Mouse (Mus musculus) liver, embryonic 14.5 days (tissue): ENCODE data around the gene Pecam1. TPM values are rescaled to one million over a fixed set of nuclear protein-coding genes. Genes with fewer than 3 reads are reported as not detected.

Source experiments
- ATAC-seq: fragments of 200-750 bp; cut with Nextera tagmentation; 2 replicates; pipeline ENCODE4 v1.8.0; 2017; ENCODE audit warnings: moderate number of reproducible peaks, mild to moderate bottlenecking, moderate library complexity; ENCODE audit not compliant: insufficient read depth
- DNase-seq, 3 experiments: peaks; one replicate each; pipeline ENCODE4 v3.0.0-alpha.2; 2012 to 2013; ENCODE audit warnings: low read depth in 3 of 3, low spot score in 3 of 3
- H3K27ac ChIP-seq: fragments of 300-500 bp; sonication (generic); 2 replicates; pipeline ENCODE4 v1.5.1; 2014; ENCODE audit warnings: moderate library complexity, mild to moderate bottlenecking, control low read depth, inconsistent platforms
- H3K27me3 ChIP-seq: fragments of 300-500 bp; sonication (generic); 2 replicates; pipeline ENCODE4 v1.6.1; 2014; ENCODE audit warnings: mild to moderate bottlenecking, low read length, moderate library complexity; ENCODE audit not compliant: control insufficient read depth, insufficient read depth
- H3K36me3 ChIP-seq: fragments of 300-500 bp; sonication (generic); replicated peaks from 2 replicates; pipeline ENCODE4 v1.6.1; 2014; ENCODE audit warnings: low read depth; ENCODE audit not compliant: control insufficient read depth, insufficient read depth
- H3K4me1 ChIP-seq, 2 experiments: fragments of 200-500 bp in 1 of 2; fragments of 300-500 bp in 1 of 2; sonication (generic) in 1 of 2; replicated peaks; 2 replicates each; pipeline ENCODE4 v1.6.1; 2012 to 2014; ENCODE audit warnings: antibody characterized with exemption in 1 of 2, inconsistent platforms in 1 of 2, low read length in 1 of 2; ENCODE audit not compliant: control insufficient read depth in 2 of 2, insufficient read depth in 2 of 2
- H3K4me2 ChIP-seq: fragments of 300-500 bp; sonication (generic); 2 replicates; pipeline ENCODE4 v1.6.1; 2014; ENCODE audit warnings: low read depth, mild to moderate bottlenecking, control low read depth, moderate library complexity
- H3K4me3 ChIP-seq, 2 experiments: fragments of 200-500 bp in 1 of 2; fragments of 300-500 bp in 1 of 2; sonication (generic) in 1 of 2; 2 replicates each; pipeline ENCODE4 v1.5.1; 2012 to 2014; ENCODE audit warnings: low read depth in 2 of 2, low read length in 2 of 2, mild to moderate bottlenecking in 2 of 2, control low read depth in 1 of 2, inconsistent platforms in 1 of 2, moderate library complexity in 1 of 2; ENCODE audit not compliant: insufficient read depth in 1 of 2
- H3K9ac ChIP-seq: fragments of 300-500 bp; sonication (generic); replicated peaks from 2 replicates; pipeline ENCODE4 v1.6.1; 2014; ENCODE audit warnings: mild to moderate bottlenecking, control low read depth, moderate library complexity
- H3K9me3 ChIP-seq: fragments of 300-500 bp; sonication (generic); 2 replicates; pipeline ENCODE4 v1.6.1; 2016; ENCODE audit warnings: low read length, mixed read lengths; ENCODE audit not compliant: control insufficient read depth
- CTCF ChIP-seq: IDR thresholded peaks from 2 replicates; pipeline ENCODE4 v1.5.1; 2016; ENCODE audit warnings: antibody characterized with exemption, low read depth, control low read depth
- EP300 ChIP-seq: IDR thresholded peaks from 2 replicates; pipeline ENCODE4 v1.6.1; 2016; ENCODE audit warnings: antibody characterized with exemption, low read depth
- WGBS: fragments of 180-500 bp; shearing (Covaris S2); extraction: QIAGEN DNeasy Blood & Tissue Kit; methylation state at CpG from one replicate; pipeline ENCODE4 v1.1.7; 2014; ENCODE audit not compliant: insufficient replicate concordance; 5-methylcytosine and 5-hydroxymethylcytosine counted together
- polyA plus RNA-seq, 2 experiments: library from polyadenylated mRNA; depleted of rRNA in 1 of 2; stranded (reverse) in 1 of 2; unstranded in 1 of 2; fragments of >200 nt; fragmentation: Nextera tagmentation in 1 of 2; extraction: Ambion mirVana in 1 of 2; gene quantifications; 2 replicates each; pipeline versions ENCODE4 v1.2.1 to v1.2.3; 2012 to 2014

The Pecam1 gene
- polyA plus RNA-seq, 2 experiments, result 5.5 to 6.3 TPM

DNA sequence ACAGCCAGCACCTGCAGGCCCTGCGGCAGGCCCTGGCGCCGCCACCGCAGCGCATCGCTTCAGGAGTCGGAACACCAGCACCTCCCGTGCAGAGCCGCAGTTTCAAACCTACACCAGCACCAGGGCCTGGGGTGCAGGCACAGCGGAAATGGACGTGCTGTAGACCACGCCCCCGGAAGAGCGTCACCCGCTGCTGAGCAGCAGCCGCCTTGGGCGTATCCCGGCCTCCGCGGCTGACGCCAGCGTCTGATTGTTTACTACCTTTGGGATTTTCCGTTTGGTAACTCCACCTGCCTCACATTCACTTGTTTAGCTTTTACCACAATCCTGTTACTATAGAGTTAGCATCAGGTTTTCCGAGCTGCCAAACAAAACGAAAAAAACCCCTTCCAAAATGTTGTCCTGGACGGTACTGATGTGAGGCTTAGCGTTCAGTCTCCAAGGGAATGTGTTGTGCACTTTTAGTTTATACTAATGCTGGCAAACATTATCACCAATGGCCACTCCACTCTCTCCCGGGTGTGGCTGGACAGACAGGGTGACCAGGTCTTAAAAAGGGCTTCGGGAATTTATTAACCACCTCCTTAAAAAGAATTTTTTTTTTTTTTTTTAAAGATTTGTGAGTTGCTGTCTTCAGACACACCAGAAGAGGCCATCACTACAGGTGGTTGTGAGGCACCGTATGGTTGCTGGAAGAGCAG, 29.1 kb upstream of the Pecam1 start, which contains the start of gene Polg2:
TSS of gene Polg2 (minus strand) at position 150 of the 701 bp plus-strand sequence.
- H3K4me2 ChIP-seq, result peak within 1 kb of the TSS; percentile 85
- peak within 1 kb of the TSS; percentile 81 to 83 for H3K4me3 ChIP-seq
- no peaks in the 10 kb centered on the region for H3K27me3 ChIP-seq
- peak; percentile 88 to 91 (median 88) for DNase-seq
- 1% methylated on average over 30 of the region's 30 CpGs for WGBS
- H3K27ac ChIP-seq, result peak within 1 kb of the TSS; percentile 97
- peaks cover 59% of the 10 kb centered on the region for H3K36me3 ChIP-seq
- no peaks in the 10 kb centered on the region for H3K9me3 ChIP-seq
- ATAC-seq, result peak; percentile 99
- H3K9ac ChIP-seq, result peak within 1 kb of the TSS; percentile 91
- peaks cover 6 to 12% of the 10 kb centered on the region in 2 experiments for H3K4me1 ChIP-seq
- TF ChIP-seq EP300, result no peak
- TF ChIP-seq CTCF, result no peak

DNA sequence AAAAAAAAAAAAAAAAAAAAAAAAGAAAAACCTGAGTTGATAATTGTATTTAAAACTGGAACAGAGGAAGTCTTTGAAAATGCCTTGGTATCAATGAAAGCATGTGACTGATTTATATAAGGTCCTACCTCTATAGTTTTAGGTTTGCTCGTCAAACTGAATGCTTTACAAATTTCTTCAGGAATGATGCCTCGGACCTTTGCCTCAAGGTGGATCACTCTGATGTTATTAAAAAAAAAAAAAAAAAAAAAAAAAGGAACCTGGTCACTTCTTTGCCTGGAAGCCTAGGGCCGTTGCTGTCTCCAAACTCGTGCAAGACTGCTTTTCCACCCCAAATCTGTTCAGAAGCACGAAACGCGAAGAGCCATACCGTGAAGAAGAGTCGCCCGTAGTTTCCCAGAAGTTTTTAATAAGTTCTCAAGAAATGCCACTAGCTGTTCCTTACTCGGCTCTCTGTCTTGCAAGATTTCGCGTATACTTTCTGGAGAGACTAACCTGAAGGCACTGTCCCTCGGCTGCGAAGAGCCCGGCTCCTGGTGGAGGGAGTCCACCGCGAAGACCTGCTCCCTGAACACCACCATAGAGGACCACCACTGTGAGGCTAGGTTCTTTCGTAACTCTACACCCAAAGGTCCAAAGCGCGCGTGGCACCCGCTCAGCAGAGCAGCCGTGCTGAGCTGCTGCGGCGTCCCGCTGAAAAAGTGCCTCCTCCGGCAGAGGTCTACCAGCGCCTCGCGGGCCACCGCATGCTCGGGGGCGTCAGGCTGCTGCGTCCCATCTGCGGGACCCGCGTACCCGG, 28.4 kb upstream of the Pecam1 start:
- no peak for DNase-seq

DNA sequence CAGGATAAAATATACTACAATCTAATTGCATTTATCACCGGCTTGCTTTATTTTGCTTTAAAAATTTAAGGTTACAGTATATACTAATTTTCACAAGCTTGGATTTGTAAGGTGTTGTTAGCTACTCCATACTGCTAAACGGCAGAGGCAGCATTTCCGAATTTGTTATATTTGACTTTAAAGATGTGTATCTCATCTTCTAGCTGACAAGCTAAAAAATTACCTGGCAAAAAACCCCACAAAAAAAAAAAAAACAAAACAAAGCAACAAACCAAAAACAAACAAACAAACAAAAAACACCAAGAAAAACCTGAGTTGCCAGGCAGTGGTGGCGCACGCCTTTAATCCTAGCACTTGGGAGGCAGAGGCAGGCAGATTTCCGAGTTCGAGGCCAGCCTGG, 27.7 kb upstream of the Pecam1 start:
- peak overlapping the region in 1 of 2 experiments; percentile 83; a peak in 2 of 4 replicates for H3K4me3 ChIP-seq
- no peak overlapping the region for H3K27ac ChIP-seq
- H3K36me3 ChIP-seq, result peaks cover 57% of the 10 kb centered on the region
- WGBS, result 68% methylated on average over 7 of the region's 7 CpGs
- H3K4me1 ChIP-seq, result peaks cover 6 to 12% of the 10 kb centered on the region in 2 experiments
- DNase-seq (no peak), ATAC-seq (no peak)
- no peaks in the 10 kb centered on the region for H3K9me3 ChIP-seq
- TF ChIP-seq EP300 (no peak), CTCF (no peak)
- H3K27me3 ChIP-seq, result no peaks in the 10 kb centered on the region
- H3K4me2 ChIP-seq, result peak overlapping the region; percentile 85
- H3K9ac ChIP-seq, result no peak overlapping the region

More for the DNA sequence above, 28.4 kb upstream of the Pecam1 start:
- Histone ChIP-seq H3K9me3 (no peaks in the 10 kb centered on the region), H3K9ac (peak overlapping the region; percentile 91), H3K4me2 (peak overlapping the region; percentile 85), H3K36me3 (peaks cover 58% of the 10 kb centered on the region), H3K4me3 (peak overlapping the region; percentile 81 to 83), H3K4me1 (peaks cover 6 to 12% of the 10 kb centered on the region in 2 experiments), H3K27ac (peak overlapping the region; percentile 97), H3K27me3 (no peaks in the 10 kb centered on the region)
- TF ChIP-seq EP300 (no peak; the same call in 1 of the 2 replicates), CTCF (no peak)
- under 1% methylated on average over 39 of the region's 39 CpGs for whole genome bisulfite sequencing
- peak; percentile 74 for ATAC-seq

DNA sequence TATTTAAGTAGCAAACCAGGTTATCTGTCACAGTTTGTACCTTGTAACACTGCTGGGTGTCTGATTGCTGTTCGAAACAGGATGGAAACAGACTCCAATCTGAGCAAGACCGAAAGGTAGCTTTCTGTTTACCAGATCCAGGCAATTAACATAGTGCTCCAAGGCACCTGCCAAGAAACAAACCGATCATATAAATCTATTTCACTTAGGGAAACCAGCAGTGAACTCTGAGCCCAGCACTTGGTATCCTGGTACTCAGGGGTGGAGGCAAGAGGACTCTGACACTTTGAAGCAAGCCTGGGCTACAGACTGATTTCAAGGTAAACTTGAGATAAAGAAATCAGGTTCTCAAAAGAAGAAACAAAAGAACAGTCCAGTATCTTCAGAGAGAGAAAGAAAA, 27.0 kb upstream of the Pecam1 start:
- no peak overlapping the region for H3K27ac ChIP-seq
- TF ChIP-seq EP300, result no peak
- no peak for TF ChIP-seq CTCF
- H3K27me3 ChIP-seq, result no peaks in the 10 kb centered on the region
- H3K9ac ChIP-seq, result no peak overlapping the region
- peak overlapping the region; percentile 85 for H3K4me2 ChIP-seq
- no peak overlapping the region for H3K4me3 ChIP-seq
- DNase-seq, result no peak
- peaks cover 56% of the 10 kb centered on the region for H3K36me3 ChIP-seq
- peaks cover 6 to 12% of the 10 kb centered on the region in 2 experiments for H3K4me1 ChIP-seq
- H3K9me3 ChIP-seq, result no peaks in the 10 kb centered on the region
- WGBS, result 75% methylated on average over 3 of the region's 3 CpGs
- ATAC-seq, result no peak

DNA sequence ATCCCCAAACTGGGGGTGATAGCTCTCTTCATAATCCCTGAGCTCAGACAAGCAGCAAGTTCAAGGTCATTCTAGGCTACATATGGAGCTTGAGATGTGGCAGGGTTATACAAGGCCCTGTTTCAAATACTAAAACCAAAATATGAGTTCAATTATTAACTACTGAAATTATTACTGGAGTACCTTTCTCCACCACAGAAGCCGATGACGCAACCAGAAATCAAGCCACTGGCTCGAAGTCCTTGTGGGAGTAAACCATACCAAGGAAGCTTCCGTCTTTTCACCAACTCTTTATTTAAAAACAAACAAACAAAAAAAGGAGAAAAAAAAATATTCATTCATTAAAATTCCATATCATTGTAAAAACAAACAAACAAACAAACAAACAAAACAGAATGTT, 26.5 kb upstream of the Pecam1 start:
- ATAC-seq, result no peak
- 75% methylated on average over 4 of the region's 4 CpGs for WGBS
- H3K27me3 ChIP-seq, result no peaks in the 10 kb centered on the region
- no peak overlapping the region for H3K4me3 ChIP-seq
- TF ChIP-seq EP300 (no peak), CTCF (no peak)
- no peak overlapping the region for H3K9ac ChIP-seq
- no peak for DNase-seq
- no peak overlapping the region for H3K4me2 ChIP-seq
- no peaks in the 10 kb centered on the region for H3K9me3 ChIP-seq
- H3K27ac ChIP-seq, result no peak overlapping the region
- peaks cover 6 to 12% of the 10 kb centered on the region in 2 experiments for H3K4me1 ChIP-seq
- H3K36me3 ChIP-seq, result peaks cover 56% of the 10 kb centered on the region
